Mouse (Mus musculus): ENCODE data around the gene Meioc. TPM values are rescaled to one million over a fixed set of nuclear protein-coding genes. Genes with fewer than 3 reads are reported as not detected.

The Meioc gene
- polyA plus RNA-seq (2012; ENCODE audit: low replicate concordance): not detected in 2 replicates

GRCm38 (mm10) chr11:102663416-102663815 lies at the start of gene Meioc:
Gene Meioc, plus strand, starts transcription at chr11:102663716.

GRCm38 (mm10) chr11:102697338-102698017 lies 34.0 kb downstream of the Meioc start, which contains the start of gene Ccdc43:
Gene Ccdc43, minus strand, starts transcription at chr11:102697782.

Other genes with a start within 250 kb of the Meioc start
- gene Grn, start 233.4 kb upstream of the Meioc start, polyA plus RNA-seq (2012; ENCODE audit: low replicate concordance): 128 and 131 TPM in 2 replicates
- gene Fam171a2, start 216.0 kb upstream of the Meioc start, polyA plus RNA-seq (2012; ENCODE audit: low replicate concordance): 0.61 and 0.83 TPM in 2 replicates
- 9.0 TPM in 2 replicates for gene Itga2b, start 193.6 kb upstream of the Meioc start, polyA plus RNA-seq (2012; ENCODE audit: low replicate concordance)
- 12.9 and 21.0 TPM in 2 replicates for gene Gpatch8, start 107.3 kb upstream of the Meioc start, polyA plus RNA-seq (2012; ENCODE audit: low replicate concordance)
- gene Gm11627, start 84.3 kb upstream of the Meioc start, polyA plus RNA-seq (2012; ENCODE audit: low replicate concordance): not detected in 2 replicates
- gene Fzd2, start 59.3 kb upstream of the Meioc start, polyA plus RNA-seq (2012; ENCODE audit: low replicate concordance): 0.11 TPM in 1 of 2 replicates, not detected in the other
- 4.8 and 5.2 TPM in 2 replicates for gene Ccdc43, start 34.1 kb downstream of the Meioc start, polyA plus RNA-seq (2012; ENCODE audit: low replicate concordance)
- 4.5 and 14.2 TPM in 2 replicates for gene Adam11, start 97.7 kb downstream of the Meioc start, polyA plus RNA-seq (2012; ENCODE audit: low replicate concordance)
- gene Gjc1, start 156.0 kb downstream of the Meioc start, polyA plus RNA-seq (2012; ENCODE audit: low replicate concordance): not detected in 2 replicates
- not detected in 2 replicates for gene Higd1b, start 172.1 kb downstream of the Meioc start, polyA plus RNA-seq (2012; ENCODE audit: low replicate concordance)
- gene Eftud2, start 217.3 kb downstream of the Meioc start, polyA plus RNA-seq (2012; ENCODE audit: low replicate concordance): 92.1 and 150 TPM in 2 replicates
- not detected in 2 replicates for gene Ccdc103, start 217.5 kb downstream of the Meioc start, polyA plus RNA-seq (2012; ENCODE audit: low replicate concordance)
- not detected in 2 replicates for gene Fam187a, start 221.5 kb downstream of the Meioc start, polyA plus RNA-seq (2012; ENCODE audit: low replicate concordance)
- 1.1 TPM in 1 of 2 replicates, not detected in the other for gene Gfap, start 237.2 kb downstream of the Meioc start, polyA plus RNA-seq (2012; ENCODE audit: low replicate concordance)